Mouse (Mus musculus) thymus, postnatal 25 days (tissue): ENCODE measurements around the gene Peli3.

Experiments used
- DNase-seq: peaks from one replicate; pipeline ENCODE4 v3.0.0; 2022

The Peli3 gene

DNA sequence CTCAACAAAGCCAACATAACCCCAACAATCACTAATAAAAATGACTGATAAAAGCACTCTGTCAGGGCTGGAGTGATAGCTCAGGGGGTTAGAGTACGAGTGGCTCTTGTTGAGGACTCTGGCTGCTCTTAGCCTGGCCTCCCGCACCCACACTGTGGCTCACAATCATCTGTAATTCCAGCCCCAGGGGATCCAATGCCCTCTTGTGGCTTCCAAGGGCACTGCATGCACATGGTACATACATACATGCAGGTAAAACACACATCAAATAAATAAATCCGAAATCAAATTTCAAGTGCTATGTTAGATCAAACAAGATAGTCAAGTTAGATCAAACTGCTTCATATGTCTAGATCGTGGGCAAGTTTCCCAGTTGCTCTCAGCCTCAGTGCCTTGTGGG is 34.8 kb downstream of the Peli3 start:
- peak; percentile 32 for DNase-seq

DNA sequence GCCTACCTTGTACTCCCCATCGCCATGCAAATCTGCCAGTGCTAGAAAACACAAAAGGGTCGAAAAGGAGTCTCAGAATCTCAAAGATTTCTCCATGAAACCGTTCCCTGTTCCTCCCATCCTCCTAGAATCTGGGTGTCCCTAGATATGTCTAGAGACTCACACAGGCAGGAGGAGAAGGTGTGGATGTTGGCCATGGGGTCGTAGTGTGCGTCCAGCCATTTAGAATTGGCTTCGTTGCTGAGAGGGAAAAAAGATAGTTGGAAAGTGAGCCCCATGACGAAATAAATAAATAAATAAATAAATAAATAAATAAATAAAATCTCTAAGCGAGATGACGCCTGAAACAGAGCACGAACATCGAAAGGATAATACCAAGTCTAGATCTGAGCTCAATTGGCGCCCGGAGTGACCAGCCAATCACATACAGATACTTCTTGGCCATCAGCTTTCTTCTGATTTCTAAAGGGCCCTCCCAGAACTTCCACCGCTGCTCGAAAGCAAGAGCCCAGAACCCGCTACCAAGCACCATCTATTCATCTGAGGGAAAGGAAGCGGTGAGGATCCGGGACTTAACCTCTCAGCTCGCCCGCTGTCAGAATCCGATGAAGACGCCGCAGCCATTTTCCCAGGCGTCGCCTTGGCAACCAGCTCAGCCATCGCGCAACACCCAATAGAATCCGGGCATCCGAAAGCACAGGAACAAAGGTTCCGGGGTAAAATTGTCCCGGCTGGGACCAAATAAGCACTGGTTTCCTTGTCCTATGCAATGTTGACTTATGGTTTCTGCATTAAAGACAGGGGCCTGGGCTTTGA is 36.7 kb downstream of the Peli3 start, which contains the start of gene Bbs1:
Gene Bbs1, minus strand, starts transcription at position 650 of the 816 bp plus-strand sequence.
- peak; percentile 75 for DNase-seq

DNA sequence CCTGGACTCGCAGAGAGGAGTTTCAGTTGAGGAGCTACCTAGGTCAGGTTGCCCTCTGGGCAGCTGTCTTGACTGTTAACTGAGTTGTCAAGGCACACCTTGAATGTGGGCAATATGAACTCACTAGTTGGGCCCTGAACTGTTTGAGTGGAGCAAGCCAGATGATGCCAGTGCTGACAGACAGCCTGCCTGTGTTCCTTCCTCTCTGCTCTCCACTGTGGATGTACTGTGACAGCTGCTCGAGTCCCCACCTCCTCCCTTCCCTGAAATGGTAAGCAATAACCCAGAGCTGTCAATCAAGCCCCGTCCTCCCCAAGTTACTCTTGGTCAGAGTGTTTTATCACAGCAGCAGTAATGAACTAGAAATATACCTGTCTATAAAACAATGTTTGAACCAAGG is 43.0 kb downstream of the Peli3 start:
- DNase-seq, result no peak

DNA sequence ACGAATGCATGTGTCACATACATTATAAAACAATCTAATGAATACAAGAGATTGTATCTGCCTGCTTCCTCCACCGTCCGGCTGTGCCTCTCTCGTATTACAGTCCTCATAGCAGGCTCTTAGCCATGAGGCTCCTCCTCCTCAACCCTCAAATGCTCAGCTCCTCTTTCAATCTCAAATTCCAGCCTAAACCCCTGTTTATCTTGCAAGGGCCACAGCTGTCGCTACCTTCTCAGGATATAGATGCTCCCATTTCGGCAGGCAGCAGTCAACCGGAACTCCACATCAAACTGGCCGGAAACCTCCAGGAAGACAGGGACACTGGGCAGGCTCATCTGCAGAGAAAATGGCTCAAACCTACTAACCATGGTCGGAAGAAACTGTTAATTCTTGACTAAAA is 44.0 kb downstream of the Peli3 start:
- no peak for DNase-seq

DNA sequence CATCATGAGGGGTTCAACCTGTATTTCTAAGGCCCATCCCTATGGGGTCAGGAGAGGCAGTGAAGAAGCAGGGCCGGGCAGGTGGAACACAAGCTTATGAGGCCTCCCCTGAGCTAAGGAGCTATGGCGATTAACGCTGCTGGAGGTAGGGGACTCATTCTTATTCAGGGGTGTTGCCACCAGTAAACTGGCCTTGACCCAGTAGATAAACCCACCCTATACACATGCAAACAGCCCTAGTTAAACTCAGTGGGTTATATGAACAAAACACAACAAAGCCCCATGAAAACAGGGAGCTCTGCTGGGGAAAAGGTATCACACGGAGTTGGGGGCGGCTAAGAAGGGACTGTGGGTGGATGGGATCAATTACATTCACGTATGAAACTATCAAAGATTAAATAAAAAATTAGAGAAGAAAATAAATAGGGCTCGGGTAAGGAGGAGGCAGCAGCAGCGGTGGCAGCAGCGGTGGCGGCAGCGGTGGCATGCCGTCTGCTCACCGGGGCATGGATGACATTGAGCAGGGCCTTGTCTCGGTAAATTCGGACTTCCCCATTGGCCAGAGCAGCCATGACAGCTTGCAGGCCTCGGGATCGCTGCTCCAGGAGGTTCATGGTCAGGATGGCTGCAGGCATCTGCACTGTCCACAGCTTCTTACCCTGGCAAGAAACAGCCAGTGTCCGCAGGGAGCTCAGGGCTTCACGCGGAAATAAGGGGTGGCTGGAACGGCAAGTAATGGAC is 46.0 kb downstream of the Peli3 start:
- no peak for DNase-seq

DNA sequence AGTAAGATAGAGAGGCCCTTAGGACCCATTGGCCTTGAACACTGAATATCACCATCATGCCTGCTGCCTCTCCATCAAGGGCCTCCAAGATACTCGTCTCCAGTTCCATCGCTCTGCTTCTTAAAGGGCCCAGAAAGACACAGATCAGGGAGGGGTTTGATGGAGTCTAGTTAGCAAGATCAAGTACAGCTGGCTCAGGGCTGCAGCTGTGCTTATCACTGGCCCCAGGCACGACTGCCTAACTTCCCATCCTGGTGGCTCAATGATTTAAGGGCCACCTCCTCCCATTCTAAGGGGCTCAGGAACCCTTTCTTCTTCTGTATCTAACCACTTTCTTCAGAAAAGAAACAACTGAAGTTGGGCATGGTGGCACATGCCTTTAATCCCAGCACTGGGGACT is 51.1 kb downstream of the Peli3 start:
- DNase-seq, result no peak

DNA sequence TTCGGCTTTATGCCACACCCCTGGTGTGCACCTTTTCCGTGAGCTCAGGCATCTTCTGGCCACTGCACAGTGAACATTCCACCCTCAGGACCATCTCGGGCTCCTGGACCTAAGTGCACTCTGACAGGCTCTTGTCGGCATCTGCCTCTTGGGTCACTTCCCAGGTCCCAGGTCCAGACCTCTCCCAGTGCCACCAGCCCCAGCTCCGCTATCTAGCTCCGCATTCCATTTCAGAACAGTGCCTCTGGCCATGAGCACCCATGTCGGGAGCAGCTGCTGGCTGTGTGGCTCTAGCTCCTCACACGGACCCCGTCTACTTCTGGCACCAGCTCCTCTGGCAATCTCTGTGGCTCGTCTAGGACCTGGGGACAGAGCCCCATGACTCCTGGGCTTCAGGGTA is 53.1 kb downstream of the Peli3 start:
- DNase-seq, result no peak

DNA sequence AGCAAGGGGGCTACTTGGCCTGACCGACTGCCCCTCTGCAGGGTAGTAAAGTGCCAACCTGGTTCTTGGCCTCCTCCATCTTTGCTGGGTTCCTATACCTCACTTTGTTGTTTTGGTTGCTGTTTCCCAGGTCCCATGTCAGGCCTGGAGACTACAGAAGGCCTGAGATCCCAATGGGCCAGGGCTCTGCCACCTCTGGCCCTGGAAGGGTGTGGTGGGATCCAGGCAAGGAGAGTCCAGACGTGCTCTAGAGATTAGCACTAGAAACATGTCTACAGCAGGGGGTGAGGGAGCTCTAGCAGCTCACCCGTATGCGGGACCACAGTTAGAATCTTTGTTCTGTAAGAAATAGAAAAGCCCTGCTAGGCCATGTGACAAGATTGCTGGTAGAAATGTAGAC is 59.0 kb downstream of the Peli3 start:
- no peak for DNase-seq
